Mouse (Mus musculus) kidney, postnatal 0 days (tissue): ENCODE measurements around the gene Wnt3a. TPM values are rescaled to one million over a fixed set of nuclear protein-coding genes. Genes with fewer than 3 reads are reported as not detected.
A peak's percentile ranks its signal among the peaks of the same experiment; 100 is the strongest.

ENCODE experiments used
- ATAC-seq: fragments of 200-750 bp; cut with Nextera tagmentation; replicated peaks from 2 replicates; pipeline ENCODE4 v1.8.0; 2017; ENCODE audit warnings: low read depth, moderate number of reproducible peaks, moderate TSS enrichment, moderate library complexity; ENCODE audit not compliant: low FRiP score
- DNase-seq: peaks from one replicate; pipeline ENCODE4 v3.0.0-alpha.2; 2016; ENCODE audit warnings: low spot score
- H3K27ac ChIP-seq: fragments of 300-500 bp; sonication (generic); 2 replicates; pipeline ENCODE4 v1.5.1; 2014; ENCODE audit warnings: mild to moderate bottlenecking
- H3K27me3 ChIP-seq: fragments of 300-500 bp; sonication (generic); 2 replicates; pipeline ENCODE4 v1.6.1; 2014; ENCODE audit warnings: low read length, mixed read lengths; ENCODE audit not compliant: insufficient read depth
- H3K36me3 ChIP-seq: fragments of 300-500 bp; sonication (generic); 2 replicates; pipeline ENCODE4 v1.6.1; 2014; ENCODE audit warnings: low read length, mixed read lengths; ENCODE audit not compliant: insufficient read depth
- H3K4me1 ChIP-seq: fragments of 300-500 bp; sonication (generic); replicated peaks from 2 replicates; pipeline ENCODE4 v1.6.1; 2014; ENCODE audit warnings: antibody characterized with exemption, low read length, mixed read lengths; ENCODE audit not compliant: insufficient read depth
- H3K4me2 ChIP-seq: fragments of 300-500 bp; sonication (generic); 2 replicates; pipeline ENCODE4 v1.6.1; 2014; ENCODE audit warnings: mild to moderate bottlenecking, low read length, moderate library complexity, mixed read lengths
- H3K4me3 ChIP-seq: fragments of 300-500 bp; sonication (generic); replicated peaks from 2 replicates; pipeline ENCODE4 v1.5.1; 2014; ENCODE audit warnings: low read depth, low read length
- H3K9ac ChIP-seq: fragments of 300-500 bp; sonication (generic); 2 replicates; pipeline ENCODE4 v1.6.1; 2014; ENCODE audit warnings: low read depth, low read length
- H3K9me3 ChIP-seq: fragments of 300-500 bp; sonication (generic); replicated peaks from 2 replicates; pipeline ENCODE4 v1.6.1; 2016; ENCODE audit warnings: low read length, inconsistent platforms, mixed read lengths
- CTCF ChIP-seq: IDR thresholded peaks from 2 replicates; pipeline ENCODE4 v1.5.1; 2016; ENCODE audit warnings: antibody characterized with exemption, low read depth, mild to moderate bottlenecking, moderate library complexity
- WGBS: fragments of 180-500 bp; shearing (Covaris S2); extraction: QIAGEN DNeasy Blood & Tissue Kit; methylation state at CpG from one replicate; pipeline ENCODE4 v1.1.7; 2014; 5-methylcytosine and 5-hydroxymethylcytosine counted together
- polyA plus RNA-seq: library from polyadenylated mRNA; unstranded; fragments of >200 nt; fragmentation: Nextera tagmentation; extraction: Ambion mirVana; gene quantifications from 2 replicates; pipeline ENCODE4 v1.2.1, GENCODE M21; 2015

The Wnt3a gene
- polyA plus RNA-seq, 1 experiment from 2014 or later, result not detected

DNA sequence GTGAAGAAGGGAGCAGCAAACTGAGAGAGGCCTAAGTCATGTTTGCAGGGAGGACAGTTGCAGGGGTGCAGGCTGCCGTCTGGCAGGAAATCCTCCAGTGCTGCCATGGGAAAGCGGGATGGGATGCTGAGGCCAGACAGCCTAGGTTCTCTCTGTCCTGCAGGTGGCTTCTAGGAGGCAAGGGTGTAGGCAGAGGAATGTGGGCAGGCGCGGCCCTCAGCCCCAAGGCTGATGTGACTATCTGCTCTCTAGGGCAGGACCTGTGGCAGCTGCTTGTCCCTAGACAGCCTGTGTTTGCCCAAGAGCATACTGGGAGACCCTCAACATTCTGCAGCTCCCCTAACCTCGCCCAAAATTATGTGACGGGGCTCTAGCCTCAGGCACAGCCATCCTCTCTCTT, 23.8 kb downstream of the Wnt3a start:
- ATAC-seq, result no peak
- Histone ChIP-seq H3K4me3 (no peak overlapping the region), H3K4me2 (no peak overlapping the region), H3K36me3 (no peaks in the 10 kb centered on the region), H3K27ac (no peak overlapping the region), H3K4me1 (0 out of 2 replicates have a peak, but pooled peaks cover 9% of the 10 kb centered on the region), H3K9me3 (no peaks in the 10 kb centered on the region), H3K9ac (no peak overlapping the region), H3K27me3 (no peaks in the 10 kb centered on the region; the same call in 1 of the 2 replicates)
- DNase-seq, result no peak
- no peak for TF ChIP-seq CTCF
- WGBS, result 34% methylated on average over 6 of the region's 6 CpGs

GRCm38 (mm10) chr11:59265154-59265813, 25.3 kb downstream of the Wnt3a start:
- Histone ChIP-seq H3K4me2 (no peak overlapping the region), H3K9me3 (no peaks in the 10 kb centered on the region), H3K9ac (no peak overlapping the region), H3K27ac (no peak overlapping the region), H3K36me3 (no peaks in the 10 kb centered on the region), H3K4me3 (no peak overlapping the region), H3K27me3 (no peaks in the 10 kb centered on the region; the same call in 1 of the 2 replicates), H3K4me1 (0 out of 2 replicates have a peak, but pooled peaks cover 9% of the 10 kb centered on the region)
- WGBS, result 61% methylated on average over 8 of the region's 8 CpGs
- DNase-seq, result no peak
- no peak for TF ChIP-seq CTCF
- no peak for ATAC-seq

- Histone ChIP-seq H3K27me3 (no peaks in the 10 kb centered on the region; the same call in 1 of the 2 replicates), H3K4me3 (peak overlapping the region; percentile 48), H3K27ac (no peak overlapping the region), H3K4me1 (0 out of 2 replicates have a peak, but pooled peaks cover 9% of the 10 kb centered on the region), H3K9ac (peak overlapping the region; percentile 57), H3K9me3 (no peaks in the 10 kb centered on the region), H3K36me3 (no peaks in the 10 kb centered on the region), H3K4me2 (peak overlapping the region; percentile 88)
- no peak for TF ChIP-seq CTCF
- ATAC-seq (no peak), DNase-seq (no peak)
- 4% methylated on average over 8 of the region's 8 CpGs for WGBS
These were observed 26.0 kb downstream of the Wnt3a start for GRCm38 (mm10) chr11:59264593-59264992.

- H3K36me3 ChIP-seq, result no peaks in the 10 kb centered on the region
- ATAC-seq, result peak; percentile 49
- no peaks in the 10 kb centered on the region for H3K9me3 ChIP-seq
- 0 out of 2 replicates have a peak, but pooled peaks cover 9% of the 10 kb centered on the region for H3K4me1 ChIP-seq
- TF ChIP-seq CTCF, result peak; percentile 43
- DNase-seq, result peak; percentile 47
- WGBS, result under 1% methylated on average over 56 of the region's 56 CpGs
- peak overlapping the region; percentile 57 for H3K9ac ChIP-seq
- no peak overlapping the region for H3K27ac ChIP-seq
- peak overlapping the region; percentile 88 for H3K4me2 ChIP-seq
- peak overlapping the region; percentile 48 for H3K4me3 ChIP-seq
- H3K27me3 ChIP-seq, result no peaks in the 10 kb centered on the region; the same call in 1 of the 2 replicates
These were observed 26.5 kb downstream of the Wnt3a start for GRCm38 (mm10) chr11:59263870-59264563.

DNA sequence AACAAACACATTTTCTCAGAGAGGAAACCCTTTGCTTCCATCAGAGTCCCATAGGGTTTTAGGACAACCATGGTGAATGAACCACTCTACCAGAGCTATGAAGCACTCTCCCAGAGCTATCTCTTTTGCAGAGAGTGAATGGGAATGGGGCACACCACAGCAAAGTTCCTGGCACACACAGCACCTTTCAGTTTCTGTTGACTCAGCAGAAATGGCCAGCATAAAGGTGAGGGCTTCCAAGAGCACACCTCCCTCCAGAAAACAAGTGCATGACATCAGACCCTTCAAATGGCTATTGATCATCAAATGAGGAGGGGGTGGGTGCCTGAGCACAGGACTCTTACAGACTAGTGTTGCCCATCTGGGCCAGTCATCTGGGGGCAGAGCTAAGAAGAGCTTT, 28.2 kb downstream of the Wnt3a start:
- H3K36me3 ChIP-seq, result no peaks in the 10 kb centered on the region
- DNase-seq (no peak), ATAC-seq (no peak)
- H3K4me2 ChIP-seq, result no peak overlapping the region
- H3K9me3 ChIP-seq, result no peaks in the 10 kb centered on the region
- H3K27me3 ChIP-seq, result no peaks in the 10 kb centered on the region; the same call in 1 of the 2 replicates
- H3K4me3 ChIP-seq, result no peak overlapping the region
- H3K27ac ChIP-seq, result no peak overlapping the region
- 0 out of 2 replicates have a peak, but pooled peaks cover 9% of the 10 kb centered on the region for H3K4me1 ChIP-seq
- no peak overlapping the region for H3K9ac ChIP-seq
- TF ChIP-seq CTCF, result no peak

DNA sequence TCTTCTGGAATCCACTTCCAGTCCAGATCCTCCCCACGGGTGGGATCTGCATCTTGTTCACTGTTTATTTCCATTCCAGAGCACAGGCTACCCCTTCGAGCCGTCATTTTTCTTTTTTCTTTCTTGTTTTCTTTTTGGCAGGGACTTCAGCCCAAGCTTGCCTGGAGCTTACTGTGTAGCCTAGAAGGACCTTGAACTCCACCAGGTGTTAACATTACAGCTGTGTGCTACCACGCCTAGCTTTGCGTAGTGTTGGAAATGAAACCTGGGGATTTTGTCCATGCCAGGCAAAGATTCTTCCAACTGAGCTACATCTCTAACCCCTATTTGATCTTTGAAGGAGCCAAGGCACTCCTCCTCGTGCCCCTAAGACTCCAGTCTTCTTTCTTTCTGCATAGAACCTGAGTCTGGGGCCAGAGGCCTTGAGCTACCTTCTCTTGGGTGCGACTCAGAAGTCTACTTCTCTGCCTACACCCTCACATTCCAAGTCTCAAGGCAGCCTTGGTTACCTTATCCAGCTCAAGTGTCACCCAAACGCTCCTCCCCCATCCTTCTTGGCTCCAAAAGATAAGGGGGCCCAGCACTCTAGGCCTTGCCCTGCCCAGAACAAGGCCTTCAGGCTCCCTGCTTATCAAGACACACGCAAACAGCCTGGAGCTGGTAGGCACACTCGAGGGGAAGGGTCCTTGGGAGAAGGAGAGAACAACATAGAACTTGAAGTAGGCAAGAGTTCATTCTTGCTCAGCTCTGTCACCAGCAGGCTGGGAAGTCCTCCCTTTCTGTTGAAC, 29.7 kb downstream of the Wnt3a start:
- Histone ChIP-seq H3K4me1 (0 out of 2 replicates have a peak, but pooled peaks cover 9% of the 10 kb centered on the region), H3K36me3 (no peaks in the 10 kb centered on the region), H3K27ac (no peak overlapping the region), H3K27me3 (no peaks in the 10 kb centered on the region), H3K4me3 (no peak overlapping the region), H3K9ac (no peak overlapping the region), H3K9me3 (no peaks in the 10 kb centered on the region), H3K4me2 (no peak overlapping the region)
- ATAC-seq (no peak), DNase-seq (no peak)
- TF ChIP-seq CTCF, result no peak
- 80% methylated on average over 10 of the region's 10 CpGs for WGBS
